Mouse (Mus musculus) inflammation-experienced regulatory T-cells, adult 6 months (primary cell): ENCODE measurements around the gene Uroc1. TPM values are rescaled to one million over a fixed set of nuclear protein-coding genes. Genes with fewer than 3 reads are reported as not detected.

Experiments
- ATAC-seq: one replicate; pipeline ENCODE4 v1.8.0; 2017
- polyA plus RNA-seq, 3 experiments: library from polyadenylated mRNA; unstranded; fragments of 100-300 nt; shearing (Covaris generic); gene quantifications; one replicate each; pipeline ENCODE4 v1.2.1; 2017

Uroc1 gene
- polyA plus RNA-seq, 3 experiments from 2014 or later, result not detected

- ATAC-seq, result no peak
Observed at GRCm38 (mm10) chr6:90358142-90358541, 25.1 kb downstream of the Uroc1 start.

- ATAC-seq, result no peak
Observed at GRCm38 (mm10) chr6:90359445-90359844, 26.4 kb downstream of the Uroc1 start.

- ATAC-seq, result no peak
Observed at GRCm38 (mm10) chr6:90360024-90360781, 27.1 kb downstream of the Uroc1 start.

- no peak for ATAC-seq
Observed at GRCm38 (mm10) chr6:90360922-90361614, 28.0 kb downstream of the Uroc1 start.

- ATAC-seq, result no peak
Observed at GRCm38 (mm10) chr6:90363301-90363700, 30.2 kb downstream of the Uroc1 start.

- ATAC-seq, result peak; percentile 91
Observed at GRCm38 (mm10) chr6:90368976-90369724, 36.1 kb downstream of the Uroc1 start, which contains the start of gene Zxdc. Gene Zxdc, plus strand, starts transcription at chr6:90369492.

- peak; percentile 62 for ATAC-seq
Observed at GRCm38 (mm10) chr6:90369725-90370553, 36.9 kb downstream of the Uroc1 start.

- ATAC-seq, result no peak
Observed at GRCm38 (mm10) chr6:90374647-90375046, 41.6 kb downstream of the Uroc1 start.

GRCm38 (mm10) chr6:90377708-90378107, 44.6 kb downstream of the Uroc1 start:
- ATAC-seq, result no peak

- no peak for ATAC-seq
Observed at GRCm38 (mm10) chr6:90381465-90381864, 48.4 kb downstream of the Uroc1 start.

GRCm38 (mm10) chr6:90390629-90391028, 57.5 kb downstream of the Uroc1 start:
- ATAC-seq, result no peak

GRCm38 (mm10) chr6:90393948-90394347, 60.9 kb downstream of the Uroc1 start:
- no peak for ATAC-seq

GRCm38 (mm10) chr6:90395751-90396150, 62.7 kb downstream of the Uroc1 start:
- ATAC-seq, result no peak

- ATAC-seq, result no peak
Observed at GRCm38 (mm10) chr6:90397291-90397690, 64.2 kb downstream of the Uroc1 start.

- no peak for ATAC-seq
Observed at GRCm38 (mm10) chr6:90408632-90409031, 75.5 kb downstream of the Uroc1 start.

- no peak for ATAC-seq
Observed at GRCm38 (mm10) chr6:90410972-90411371, 77.9 kb downstream of the Uroc1 start.

- no peak for ATAC-seq
Observed at GRCm38 (mm10) chr6:90411926-90412325, 78.8 kb downstream of the Uroc1 start.

Other genes with a start within 250 kb of the Uroc1 start
- gene Vmn1r50, start 231.9 kb upstream of the Uroc1 start, polyA plus RNA-seq, result not detected
- not detected for gene Vmn1r51, start 210.7 kb upstream of the Uroc1 start, polyA plus RNA-seq
- not detected for gene Vmn1r52, start 158.5 kb upstream of the Uroc1 start, polyA plus RNA-seq
- not detected for gene V1ra8, start 130.5 kb upstream of the Uroc1 start, polyA plus RNA-seq
- gene Vmn1r53, start 108.8 kb upstream of the Uroc1 start, polyA plus RNA-seq, result not detected
- gene Vmn1r54, start 87.0 kb upstream of the Uroc1 start, polyA plus RNA-seq, result not detected
- gene BC048671, start 32.1 kb upstream of the Uroc1 start, polyA plus RNA-seq, result not detected
- gene Chst13, start 8.1 kb upstream of the Uroc1 start, polyA plus RNA-seq, result not detected
- 1 to 10 TPM; 4.5 to 9.6 (median 7.7) TPM for gene Zxdc, start 36.2 kb downstream of the Uroc1 start, polyA plus RNA-seq
- gene Cfap100, start 95.5 kb downstream of the Uroc1 start, polyA plus RNA-seq, result under 1 TPM in 1 of 3 experiments, not detected in 2; 0.36 TPM
- not detected for gene Klf15, start 129.3 kb downstream of the Uroc1 start, polyA plus RNA-seq
- gene Aldh1l1, start 153.1 kb downstream of the Uroc1 start, polyA plus RNA-seq, result under 1 TPM in 2 of 3 experiments, not detected in 1; 0.34 to 0.77 TPM